Mouse (Mus musculus): Measurements from ENCODE around the gene Dennd2a. TPM values are rescaled to one million over a fixed set of nuclear protein-coding genes. Genes with fewer than 3 reads are reported as not detected.
A peak's percentile ranks its signal among the peaks of the same experiment; 100 is the strongest.

Dennd2a gene
- total RNA-seq, 2 experiments from 2014 or later, result 2.5 to 4.6 TPM

DNA sequence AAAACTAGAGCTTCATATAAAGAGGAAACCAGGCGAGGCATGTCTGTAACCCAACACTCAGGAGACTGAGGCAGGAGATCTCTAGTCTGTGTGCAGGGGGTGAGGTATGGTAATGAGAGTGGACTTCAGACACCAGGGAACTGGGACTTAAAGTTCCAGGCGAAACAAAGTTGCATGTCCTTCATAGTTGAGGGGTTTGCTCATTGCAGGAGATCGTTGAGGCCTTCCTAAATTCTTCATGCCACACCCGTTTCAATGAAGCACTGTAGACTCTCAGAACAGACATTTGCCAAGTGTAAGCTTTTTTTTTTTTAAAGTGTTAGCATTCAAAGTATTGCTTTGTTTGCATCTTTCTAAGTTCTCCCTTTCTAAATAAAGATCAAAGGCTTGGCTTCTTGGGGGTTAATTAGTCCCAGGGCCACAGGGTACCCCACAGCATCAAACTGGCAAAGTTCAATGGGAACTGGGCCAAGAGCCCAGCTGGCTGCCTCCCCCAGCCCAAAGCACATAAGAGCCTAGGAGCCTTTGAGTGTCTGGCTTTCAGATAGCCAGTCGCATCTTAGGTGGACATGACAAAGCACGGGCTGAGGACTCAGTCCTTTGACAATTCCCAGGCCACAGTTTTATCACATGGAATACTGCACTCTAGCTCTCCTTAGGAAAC is 1.7 kb upstream of the Dennd2a start:
- ATAC-seq (ENCODE audit: poor library complexity, severe bottlenecking), result no peak

DNA sequence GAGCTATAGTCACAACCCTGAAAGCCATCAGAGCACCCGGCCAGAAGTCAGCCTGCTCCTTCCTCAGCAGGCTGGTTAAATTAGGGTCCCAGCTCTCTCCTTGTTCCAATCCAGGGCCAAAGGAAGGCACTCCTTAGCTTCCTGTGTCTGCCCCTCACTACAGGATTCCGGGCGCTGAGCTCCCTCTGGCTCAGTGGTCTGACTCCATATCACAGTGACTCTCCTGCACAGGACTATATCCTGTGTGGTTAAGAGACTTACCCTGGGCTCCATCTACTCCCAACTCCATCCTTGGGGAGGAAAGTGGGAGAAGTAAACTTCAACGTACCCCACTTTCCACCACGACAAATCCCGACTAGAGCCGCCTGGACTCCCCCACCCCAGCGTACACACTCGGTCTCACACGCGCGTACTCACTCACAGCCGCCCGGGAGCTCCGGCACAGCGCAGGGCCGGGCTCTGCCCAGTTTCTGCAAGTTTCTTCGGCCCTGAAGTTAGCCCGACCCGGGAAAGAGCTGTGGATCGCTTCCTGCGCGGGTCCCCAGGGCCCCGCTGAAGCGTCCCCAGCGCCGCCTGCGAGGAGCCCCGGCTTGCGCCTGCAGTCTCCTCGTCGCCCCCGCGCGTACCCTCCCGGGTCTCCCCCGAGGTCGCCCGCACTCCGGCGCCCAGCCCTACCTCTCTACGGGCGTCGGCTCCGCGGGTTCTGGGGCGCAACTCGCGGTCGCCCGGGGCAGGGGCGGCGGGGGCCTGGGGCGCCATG is 587 bp downstream of the Dennd2a start:
- peak; percentile 47 for ATAC-seq (ENCODE audit: poor library complexity, severe bottlenecking)

GRCm38 (mm10) chr6:39555648-39555945 is 2.1 kb downstream of the Dennd2a start:
- ATAC-seq (ENCODE audit: poor library complexity, severe bottlenecking), result no peak

GRCm38 (mm10) chr6:39554888-39555647 is 2.6 kb downstream of the Dennd2a start:
- no peak for ATAC-seq (ENCODE audit: poor library complexity, severe bottlenecking)

- no peak for ATAC-seq (ENCODE audit: poor library complexity, severe bottlenecking)
Observed at GRCm38 (mm10) chr6:39551981-39552636, 5.6 kb downstream of the Dennd2a start.

GRCm38 (mm10) chr6:39548030-39548429 is 9.6 kb downstream of the Dennd2a start:
- ATAC-seq (ENCODE audit: poor library complexity, severe bottlenecking), result no peak

- ATAC-seq (ENCODE audit: poor library complexity, severe bottlenecking), result no peak
Observed at GRCm38 (mm10) chr6:39545474-39545873, 12.2 kb downstream of the Dennd2a start.

- no peak for ATAC-seq (ENCODE audit: poor library complexity, severe bottlenecking)
Observed at GRCm38 (mm10) chr6:39543769-39544420, 13.8 kb downstream of the Dennd2a start.

DNA sequence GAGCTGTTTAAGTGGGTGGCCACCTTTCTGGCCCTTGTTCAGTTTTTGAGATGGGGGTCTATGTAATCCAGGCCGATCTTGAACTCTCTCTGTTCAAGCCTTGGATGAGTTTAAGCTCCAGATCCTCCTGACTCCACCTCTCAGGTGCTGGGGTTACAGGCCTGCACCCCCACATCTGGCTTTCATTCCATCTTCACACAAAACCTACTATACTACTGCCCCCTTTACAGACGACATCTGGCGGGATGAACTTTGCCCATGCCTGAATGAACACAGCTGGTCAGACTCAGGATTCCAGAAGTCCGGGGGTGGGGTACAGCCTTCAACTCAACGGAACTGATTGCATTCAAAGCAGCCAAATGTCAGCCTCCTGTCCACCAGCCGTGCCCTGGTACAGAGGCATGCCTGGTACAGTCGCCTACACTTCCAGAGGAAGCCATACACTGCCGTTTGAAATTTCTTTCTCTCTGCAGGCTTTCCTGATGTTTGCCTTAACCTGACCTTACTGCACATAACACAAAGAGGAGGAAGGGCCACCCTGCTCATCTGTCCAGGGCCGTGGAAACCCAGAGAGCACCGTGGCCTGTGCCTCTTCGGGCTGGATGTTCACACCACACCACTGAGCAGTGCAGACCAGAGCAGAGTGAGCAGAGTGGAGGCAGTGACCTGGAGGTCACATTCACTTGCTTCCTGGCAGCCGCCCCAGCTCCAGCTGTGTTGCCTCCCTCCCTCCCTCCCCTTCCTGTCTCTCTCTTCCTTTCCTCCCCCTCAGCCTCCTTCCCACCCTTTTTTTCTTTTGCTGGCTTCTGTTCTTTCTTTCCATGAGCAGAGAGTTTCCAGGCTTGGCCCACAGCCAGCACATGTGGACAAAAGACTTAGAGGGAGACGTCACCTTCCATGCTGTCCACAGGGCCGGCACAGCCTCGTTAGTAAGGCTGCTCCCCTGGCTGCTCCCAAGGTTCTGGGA is 14.8 kb downstream of the Dennd2a start:
- no peak for ATAC-seq (ENCODE audit: poor library complexity, severe bottlenecking)

GRCm38 (mm10) chr6:39540563-39540962 is 17.1 kb downstream of the Dennd2a start:
- no peak for ATAC-seq (ENCODE audit: poor library complexity, severe bottlenecking)

GRCm38 (mm10) chr6:39539679-39540155 is 17.9 kb downstream of the Dennd2a start:
- peak; percentile 32 for ATAC-seq (ENCODE audit: poor library complexity, severe bottlenecking)

- ATAC-seq (ENCODE audit: poor library complexity, severe bottlenecking), result peak; percentile 91
Observed at GRCm38 (mm10) chr6:39538227-39538626, 19.4 kb downstream of the Dennd2a start.

DNA sequence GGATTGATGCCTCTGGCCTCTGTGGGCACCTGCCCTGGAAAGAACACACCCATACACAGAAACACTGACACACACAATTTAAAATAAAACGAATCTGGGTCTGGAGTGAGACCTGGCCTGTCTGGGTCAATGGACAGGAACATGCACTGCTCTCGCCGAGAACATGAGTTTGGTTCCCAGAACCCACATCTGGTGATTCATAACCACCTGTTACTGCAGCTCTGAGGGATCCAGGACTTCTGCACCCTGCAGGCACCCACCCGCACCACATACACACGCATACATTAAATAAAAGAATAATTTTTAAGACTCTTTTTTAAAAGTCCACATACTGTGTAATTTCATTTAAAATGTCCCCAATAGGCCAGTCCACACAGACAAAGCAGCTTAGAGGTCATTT is 20.4 kb downstream of the Dennd2a start:
- ATAC-seq (ENCODE audit: poor library complexity, severe bottlenecking), result no peak

GRCm38 (mm10) chr6:39536621-39537020 is 21.0 kb downstream of the Dennd2a start:
- no peak for ATAC-seq (ENCODE audit: poor library complexity, severe bottlenecking)

DNA sequence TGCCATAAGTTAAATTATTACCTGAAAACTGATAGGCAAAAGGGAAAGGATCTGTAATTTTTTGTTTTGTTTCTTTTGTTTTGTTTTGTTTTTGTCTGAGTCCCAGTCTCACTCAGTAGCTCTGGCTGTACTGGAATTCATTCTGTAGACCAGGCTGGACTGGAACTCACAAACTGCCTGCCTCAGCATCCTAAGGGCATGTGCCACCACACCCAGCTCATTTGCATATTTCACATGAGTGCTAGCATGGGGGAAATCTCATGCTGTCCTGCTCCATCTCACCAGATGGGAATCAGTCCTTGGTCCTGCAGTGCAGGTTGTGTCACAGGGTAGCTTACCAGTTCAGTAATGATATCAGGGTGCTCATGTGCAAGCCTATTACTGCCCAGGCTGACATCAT is 22.7 kb downstream of the Dennd2a start:
- ATAC-seq (ENCODE audit: poor library complexity, severe bottlenecking), result no peak

DNA sequence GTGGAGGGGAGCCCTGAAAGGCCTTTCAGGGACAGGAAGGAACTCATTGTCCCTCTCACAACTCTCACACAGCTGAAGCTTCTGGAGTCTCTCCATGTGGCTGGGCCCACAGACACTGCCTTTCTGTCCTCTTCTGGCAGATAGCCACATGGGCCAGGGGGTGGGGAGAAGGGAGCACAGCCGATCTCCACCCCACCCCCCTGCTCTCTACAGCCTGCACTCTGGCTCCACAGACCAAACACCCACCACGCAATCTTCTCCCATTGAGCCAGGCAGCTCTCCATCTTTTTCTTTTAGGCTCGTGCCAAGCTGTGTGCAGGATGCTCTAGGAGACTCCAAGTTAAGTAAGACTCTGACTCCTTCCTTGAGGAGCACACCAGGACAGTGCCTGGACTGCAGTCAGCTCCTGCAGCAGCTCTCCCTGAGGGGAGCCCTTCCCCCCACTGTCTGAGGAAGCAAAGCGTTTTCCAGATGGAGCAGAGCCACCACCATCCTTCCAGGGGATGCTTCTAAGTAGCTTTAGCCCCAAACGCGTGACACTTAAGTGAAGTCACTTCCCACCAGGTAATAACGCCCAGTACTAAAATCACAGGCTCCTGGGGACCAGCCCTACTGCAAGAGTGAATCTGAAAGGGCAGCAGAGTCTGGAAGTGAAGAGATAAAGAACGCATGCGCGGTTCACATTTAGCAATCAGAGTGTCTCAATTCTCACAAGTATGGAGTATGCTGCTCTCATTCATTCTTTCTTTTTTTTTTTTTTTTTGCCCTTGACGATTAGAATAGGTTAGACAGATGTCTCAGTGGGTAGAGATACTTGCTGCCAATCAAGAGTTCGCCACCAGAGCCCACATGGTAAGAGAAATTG is 28.8 kb downstream of the Dennd2a start:
- ATAC-seq (ENCODE audit: poor library complexity, severe bottlenecking), result no peak

GRCm38 (mm10) chr6:39527811-39528210 is 29.9 kb downstream of the Dennd2a start:
- ATAC-seq (ENCODE audit: poor library complexity, severe bottlenecking), result peak; percentile 37

DNA sequence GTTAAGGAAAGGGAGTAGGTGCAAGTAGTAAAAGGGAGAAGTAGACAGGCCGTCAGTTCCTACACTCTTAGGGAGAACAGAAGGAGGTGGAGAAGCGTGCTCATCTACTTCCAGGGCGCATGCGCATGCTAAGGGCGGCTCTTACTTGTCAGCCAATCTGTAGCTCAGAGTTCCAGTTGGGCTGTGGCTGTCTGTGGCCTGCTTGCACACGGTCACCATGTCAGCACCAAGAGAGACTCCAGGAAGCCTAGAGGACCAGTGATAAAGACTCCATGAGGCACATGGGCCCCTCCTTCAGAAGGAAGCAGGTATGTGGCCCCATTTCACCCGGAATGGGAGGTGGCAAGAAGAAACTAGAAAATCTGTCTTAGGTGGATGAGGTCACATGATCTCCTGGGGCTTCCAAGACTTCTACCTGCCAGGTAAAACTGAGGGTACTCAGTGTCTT is 30.3 kb downstream of the Dennd2a start:
- peak; percentile 28 for ATAC-seq (ENCODE audit: poor library complexity, severe bottlenecking)

All from megakaryocyte, adult 5-6 weeks (primary cell).